Mouse (Mus musculus): Measurements from ENCODE around the gene Atxn7l2.

The Atxn7l2 gene

GRCm38 (mm10) chr3:108210771-108211139 is at the start of gene Atxn7l2:
Gene Atxn7l2 (minus strand): TSS chr3:108210934.
- POLR2A ChIA-PET = interaction anchor here (0.5 to 4.6 kb wide), 73 partner anchors 9 to 878 kb away, joined by 3 to 88 read pairs (median 4); partner anchors contain the start of genes Cyb561d1 (in 4 of the 4), Psma5 (in 3 of the 4), Psrc1 (in 3 of the 4) and Sars (in 3 of the 4)
- CTCF ChIA-PET = interaction anchor here (0.6 to 2.3 kb wide), 21 partner anchors 9 to 1104 kb away, joined by 3 to 23 read pairs (median 5); partner anchors contain the start of genes Cyb561d1 (in 4 of the 4), Gnai3 (in 1 of the 4), Gstm2 (in 1 of the 4) and Psma5 (in 1 of the 4)

- ChIA-PET POLR2A (interaction anchor here in 3 of 4 experiments (0.6 to 6.9 kb wide), 17 partner anchors 9 to 652 kb away, joined by 3 to 80 read pairs (median 4); partner anchors contain the start of genes Atxn7l2 (in 2 of the 3), Cyb561d1 (in 1 of the 3), Psrc1 (in 1 of the 3) and Sort1 (in 1 of the 3)), CTCF (interaction anchor here in 1 of 4 experiments (0.6 kb wide), 1 partner anchor 59 kb away, joined by 4 read pairs; no protein-coding TSS in a partner anchor)
These were observed 48.6 kb upstream of the Atxn7l2 start for GRCm38 (mm10) chr3:108259319-108259718.

GRCm38 (mm10) chr3:108257831-108258500 is 47.2 kb upstream of the Atxn7l2 start:
- CTCF ChIA-PET = interaction anchor here in 3 of 4 experiments (0.8 to 2.3 kb wide), 4 partner anchors 16 to 94 kb away, joined by 3 to 15 read pairs (median 4); no protein-coding TSS in a partner anchor
- POLR2A ChIA-PET = interaction anchor here in 3 of 4 experiments (0.7 to 6.9 kb wide), 41 partner anchors 8 to 769 kb away, joined by 3 to 80 read pairs (median 4); partner anchors contain the start of genes Atxn7l2 (in 2 of the 3), Psrc1 (in 2 of the 3), Sars (in 2 of the 3) and Amigo1 (in 1 of the 3)

- POLR2A ChIA-PET = interaction anchor here (0.5 to 6.9 kb wide), 93 partner anchors 9 to 924 kb away, joined by 3 to 80 read pairs (median 4); partner anchors contain the start of genes Atxn7l2 (in 4 of the 4), Psrc1 (in 3 of the 4), Sars (in 3 of the 4) and Cyb561d1 (in 2 of the 4)
- CTCF ChIA-PET = interaction anchor here (0.6 to 2.3 kb wide), 10 partner anchors 15 to 155 kb away, joined by 3 to 15 read pairs (median 4); partner anchors contain the start of genes Atxn7l2 (in 1 of the 4) and Sort1 (in 1 of the 4)
These were observed 46.2 kb upstream of the Atxn7l2 start, which contains the start of gene Psma5 for GRCm38 (mm10) chr3:108256719-108257637. Gene Psma5 (plus strand): TSS chr3:108256926.

- POLR2A ChIA-PET = no interaction called here
- CTCF ChIA-PET = no interaction called here
These were observed 36.1 kb upstream of the Atxn7l2 start for GRCm38 (mm10) chr3:108246857-108247256.

- POLR2A ChIA-PET = no interaction called here
- CTCF ChIA-PET = no interaction called here
These were observed 30.6 kb upstream of the Atxn7l2 start for GRCm38 (mm10) chr3:108241243-108241839.

- POLR2A ChIA-PET = interaction anchor here in 2 of 4 experiments (0.7 to 1.1 kb wide), 5 partner anchors 19 to 37 kb away, joined by 3 to 4 read pairs (median 3); partner anchors contain the start of genes Atxn7l2 (in 1 of the 2) and Psma5 (in 1 of the 2)
- CTCF ChIA-PET = interaction anchor here in 3 of 4 experiments (0.6 to 1.1 kb wide), 3 partner anchors 10 to 73 kb away, joined by 3 to 6 read pairs (median 3); no protein-coding TSS in a partner anchor
These were observed 26.9 kb upstream of the Atxn7l2 start for GRCm38 (mm10) chr3:108237474-108238102.

- POLR2A ChIA-PET = interaction anchor here in 3 of 4 experiments (0.7 to 1.4 kb wide), 6 partner anchors 24 to 64 kb away, joined by 3 to 10 read pairs (median 3); partner anchors contain the start of gene Cyb561d1 (in 3 of the 3)
- CTCF ChIA-PET = interaction anchor here in 3 of 4 experiments (0.6 to 1.9 kb wide), 5 partner anchors 27 to 365 kb away, joined by 3 to 5 read pairs (median 5); no protein-coding TSS in a partner anchor
These were observed 20.9 kb upstream of the Atxn7l2 start for GRCm38 (mm10) chr3:108231646-108232045.

- CTCF ChIA-PET = interaction anchor here in 1 of 4 experiments (0.6 kb wide), 1 partner anchor 9 kb away, joined by 3 read pairs; no protein-coding TSS in a partner anchor
- POLR2A ChIA-PET = interaction anchor here in 3 of 4 experiments (0.6 to 1.4 kb wide), 7 partner anchors 13 to 29 kb away, joined by 3 to 5 read pairs (median 3); partner anchors contain the start of genes Cyb561d1 (in 1 of the 3) and Psma5 (in 1 of the 3)
These were observed 16.8 kb upstream of the Atxn7l2 start for GRCm38 (mm10) chr3:108227521-108227920.

GRCm38 (mm10) chr3:108226558-108227350 is 16.0 kb upstream of the Atxn7l2 start, which contains the start of gene Sypl2:
Gene Sypl2 (minus strand): TSS chr3:108226648.
- CTCF ChIA-PET = no interaction called here
- POLR2A ChIA-PET = interaction anchor here in 3 of 4 experiments (0.6 to 1.4 kb wide), 8 partner anchors 12 to 81 kb away, joined by 3 to 5 read pairs (median 3); partner anchors contain the start of genes Atxn7l2 (in 1 of the 3), Cyb561d1 (in 1 of the 3), Gnai3 (in 1 of the 3) and Psma5 (in 1 of the 3)

- ChIA-PET POLR2A (interaction anchor here in 3 of 4 experiments (0.8 to 1.4 kb wide), 5 partner anchors 15 to 25 kb away, joined by 3 to 10 read pairs (median 4); partner anchors contain the start of genes Atxn7l2 (in 3 of the 3) and Cyb561d1 (in 1 of the 3)), CTCF (interaction anchor here in 3 of 4 experiments (0.6 to 1.3 kb wide), 3 partner anchors 15 to 61 kb away, joined by 3 to 4 read pairs (median 3); partner anchors contain the start of gene Atxn7l2 (in 1 of the 3))
These were observed 15.2 kb upstream of the Atxn7l2 start for GRCm38 (mm10) chr3:108225711-108226557.

- ChIA-PET POLR2A (interaction anchor here in 1 of 4 experiments (1.3 kb wide), 1 partner anchor 10 kb away, joined by 3 read pairs; the partner anchor contains the start of gene Atxn7l2), CTCF (no interaction called here)
These were observed 9.9 kb upstream of the Atxn7l2 start for GRCm38 (mm10) chr3:108220661-108221060.

GRCm38 (mm10) chr3:108214734-108215133 is 4.0 kb upstream of the Atxn7l2 start:
- POLR2A ChIA-PET = interaction anchor here in 2 of 4 experiments (0.7 to 1.7 kb wide), 5 partner anchors 12 to 43 kb away, joined by 3 to 6 read pairs (median 5); partner anchors contain the start of gene Cyb561d1 (in 1 of the 2)
- CTCF ChIA-PET = interaction anchor here in 2 of 4 experiments (0.5 to 1.4 kb wide), 5 partner anchors 11 to 50 kb away, joined by 3 to 5 read pairs (median 3); partner anchors contain the start of gene Cyb561d1 (in 1 of the 2)

- ChIA-PET CTCF (interaction anchor here in 3 of 4 experiments (0.6 to 1.1 kb wide), 5 partner anchors 8 to 140 kb away, joined by 3 to 4 read pairs (median 3); no protein-coding TSS in a partner anchor), POLR2A (interaction anchor here in 1 of 4 experiments (0.5 kb wide), 1 partner anchor 58 kb away, joined by 7 read pairs; no protein-coding TSS in a partner anchor)
These were observed 1.7 kb upstream of the Atxn7l2 start for GRCm38 (mm10) chr3:108212406-108212805.
